Mouse (Mus musculus): ENCODE data around the gene Cryge. TPM values are rescaled to one million over a fixed set of nuclear protein-coding genes. Genes with fewer than 3 reads are reported as not detected.
A peak's percentile ranks its signal among the peaks of the same experiment; 100 is the strongest.

Gene Cryge
- polyA plus RNA-seq, 1 experiment, result not detected

GRCm38 (mm10) chr1:65032641-65033040 lies 18.3 kb downstream of the Cryge start, which contains the start of gene Akr1cl:
Akr1cl (minus strand) TSS chr1:65032759.
- no peak for DNase-seq (ENCODE audit: low read depth, low spot score)

GRCm38 (mm10) chr1:65028206-65028605 lies 22.7 kb downstream of the Cryge start:
- WGBS, result 71% methylated on average over 9 of the region's 9 CpGs
- DNase-seq (ENCODE audit: low read depth, low spot score), result no peak

- 86% methylated on average over 4 of the region's 4 CpGs for WGBS
- DNase-seq (ENCODE audit: low read depth, low spot score), result no peak
These were observed 38.2 kb downstream of the Cryge start for GRCm38 (mm10) chr1:65012726-65013125.

- WGBS, result 11% methylated on average over 9 of the region's 9 CpGs
These were observed 40.8 kb downstream of the Cryge start for GRCm38 (mm10) chr1:65010153-65010552.

GRCm38 (mm10) chr1:65005575-65005974 lies 45.4 kb downstream of the Cryge start:
- 76% methylated on average over 6 of the region's 6 CpGs for WGBS
- DNase-seq (ENCODE audit: low read depth, low spot score), result no peak

More at GRCm38 (mm10) chr1:65010153-65010552, 40.8 kb downstream of the Cryge start:
- DNase-seq (ENCODE audit: low read depth, low spot score), result peak; percentile 50

GRCm38 (mm10) chr1:65004526-65004925 lies 46.4 kb downstream of the Cryge start:
- no peak for DNase-seq (ENCODE audit: low read depth, low spot score)
- WGBS, result 64% methylated on average over 4 of the region's 4 CpGs

Other genes starting within 250 kb of the Cryge start
- gene Plekhm3, start 94.3 kb downstream of the Cryge start, polyA plus RNA-seq (2012; rRNA removed), result 2.7 and 4.1 TPM in 2 replicates
- gene Akr1cl, start 18.4 kb downstream of the Cryge start, polyA plus RNA-seq (2012; rRNA removed), result 0.15 and 0.21 TPM in 2 replicates
- gene Crygd, start 12.3 kb upstream of the Cryge start, polyA plus RNA-seq (2012; rRNA removed), result not detected in 2 replicates
- gene Crygc, start 22.5 kb upstream of the Cryge start, polyA plus RNA-seq (2012; rRNA removed), result not detected in 2 replicates
- not detected in 2 replicates for gene Crygb, start 31.1 kb upstream of the Cryge start, polyA plus RNA-seq (2012; rRNA removed)
- gene Cryga, start 52.2 kb upstream of the Cryge start, polyA plus RNA-seq (2012; rRNA removed), result not detected in 2 replicates
- gene Gm28845, start 68.4 kb upstream of the Cryge start, polyA plus RNA-seq (2012; rRNA removed), result not detected in 2 replicates
- gene D630023F18Rik, start 72.1 kb upstream of the Cryge start, polyA plus RNA-seq (2012; rRNA removed), result 0.05 and 0.11 TPM in 2 replicates
- 59.6 and 72.2 TPM in 2 replicates for gene Idh1, start 135.4 kb upstream of the Cryge start, polyA plus RNA-seq (2012; rRNA removed)
- 2.4 and 6.1 TPM in 2 replicates for gene Pikfyve, start 135.5 kb upstream of the Cryge start, polyA plus RNA-seq (2012; rRNA removed)
- gene Pth2r, start 230.9 kb upstream of the Cryge start, polyA plus RNA-seq (2012; rRNA removed), result not detected in 2 replicates